Mouse (Mus musculus): Measurements from ENCODE around the gene Srl. TPM values are rescaled to one million over a fixed set of nuclear protein-coding genes. Genes with fewer than 3 reads are reported as not detected.

Gene Srl
- total RNA-seq (2023): 1 to 10 TPM in 1 of 2 experiments, under 1 TPM in 1; 0.86 to 2.2 TPM

GRCm38 (mm10) chr16:4541501-4542198, at the start of gene Srl:
Gene Srl, minus strand, starts transcription at chr16:4541816.

GRCm38 (mm10) chr16:4559715-4560144, 18.1 kb upstream of the Srl start, which contains the start of gene Tfap4:
Gene Tfap4, minus strand, starts transcription at chr16:4559854.

Other genes starting within 250 kb of the Srl start
- 1 to 10 TPM; 8.1 to 9.3 TPM for gene Adcy9, start 121.3 kb downstream of the Srl start, total RNA-seq (2023)
- 1 to 10 TPM; 5.2 to 7.6 TPM for gene Tfap4, start 18.0 kb upstream of the Srl start, total RNA-seq (2023)
- gene Glis2, start 52.9 kb upstream of the Srl start, total RNA-seq (2023): 1 to 10 TPM; 1.2 to 2.4 TPM
- 10 to 100 TPM; 37.4 to 39.3 TPM for gene Pam16, start 83.2 kb upstream of the Srl start, total RNA-seq (2023)
- 1 to 10 TPM in 1 of 2 experiments, under 1 TPM in 1; 0.36 to 2.5 TPM for gene Vasn, start 98.1 kb upstream of the Srl start, total RNA-seq (2023)
- gene Dnaja3, start 98.2 kb upstream of the Srl start, total RNA-seq (2023): 10 to 100 TPM; 21.1 to 22.4 TPM
- 100 to 1,000 TPM; 132 to 161 TPM for gene Coro7, start 138.0 kb upstream of the Srl start, total RNA-seq (2023)
- gene Nmral1, start 177.5 kb upstream of the Srl start, total RNA-seq (2023): 10 to 100 TPM in 1 of 2 experiments, 1 to 10 TPM in 1; 9.1 to 11.6 TPM
- 10 to 100 TPM; 63.6 to 81.5 TPM for gene Hmox2, start 184.5 kb upstream of the Srl start, total RNA-seq (2023)
- gene Cdip1, start 248.5 kb upstream of the Srl start, total RNA-seq (2023): 10 to 100 TPM; 39.5 to 44.0 TPM

All from monocyte, adult 59 days (primary cell).